Mouse (Mus musculus): ENCODE results near the gene Mxi1.

DNA sequence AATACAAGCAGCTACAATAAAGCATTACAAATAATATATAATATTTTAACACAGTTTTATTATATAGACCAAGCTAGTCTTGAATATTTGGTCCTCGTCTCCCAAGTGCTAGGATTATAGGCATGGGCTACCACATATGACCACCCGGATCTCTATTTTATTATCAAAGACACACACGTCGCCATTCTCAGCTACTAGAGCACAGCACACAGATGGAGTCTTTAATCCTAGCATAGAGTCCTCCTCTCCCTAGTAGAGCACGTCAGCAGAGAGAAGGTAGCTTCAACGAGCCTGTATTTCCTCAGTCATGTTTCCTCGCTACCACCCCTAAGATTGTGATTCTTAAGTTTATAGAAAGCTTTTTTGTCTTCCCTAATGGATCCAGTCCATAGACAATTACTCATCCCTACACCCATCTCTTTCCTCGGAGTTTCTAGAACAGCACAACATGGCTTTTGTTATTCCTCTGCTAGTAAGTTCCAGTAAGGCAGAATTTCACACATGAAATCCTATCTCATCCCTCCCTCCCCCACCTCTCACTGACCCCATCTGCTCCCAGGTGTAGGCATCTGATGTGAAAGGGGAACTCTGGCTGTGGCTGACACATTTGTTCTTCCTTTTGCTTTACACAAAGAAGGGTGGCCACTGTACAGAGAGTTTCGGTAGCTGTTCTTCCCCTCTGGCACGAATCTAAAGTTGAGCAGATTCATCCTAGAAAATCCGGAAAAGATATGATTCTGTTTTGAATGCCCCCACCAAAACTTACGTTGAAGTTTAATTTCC lies 87.3 kb downstream of the Mxi1 start:
- TF ChIP-seq CTCF (conservative IDR thresholded peaks at IDR 0.05; ENCODE audit: low read length) (no peak), NANOG (IDR thresholded peaks at IDR 0.05; ENCODE audit: borderline replicate concordance, low read length) (no peak)
